Mouse (Mus musculus) liver, embryonic 15.5 days (tissue): ENCODE measurements around the gene Ccna1. TPM values are rescaled to one million over a fixed set of nuclear protein-coding genes. Genes with fewer than 3 reads are reported as not detected.

ENCODE experiments used
- ATAC-seq: fragments of 200-750 bp; cut with Nextera tagmentation; 2 replicates; pipeline ENCODE4 v1.8.0; 2017; ENCODE audit warnings: moderate number of reproducible peaks, mild to moderate bottlenecking, moderate library complexity; ENCODE audit not compliant: insufficient read depth
- H3K27ac ChIP-seq: fragments of 300-500 bp; sonication (generic); replicated peaks from 2 replicates; pipeline ENCODE4 v1.5.1; 2015; ENCODE audit warnings: mild to moderate bottlenecking, inconsistent platforms
- H3K27me3 ChIP-seq: fragments of 300-500 bp; sonication (generic); 2 replicates; pipeline ENCODE4 v1.6.1; 2015; ENCODE audit warnings: mild to moderate bottlenecking, inconsistent platforms
- H3K36me3 ChIP-seq: fragments of 300-500 bp; sonication (generic); replicated peaks from 2 replicates; pipeline ENCODE4 v1.6.1; 2015; ENCODE audit warnings: moderate library complexity, mild to moderate bottlenecking, inconsistent platforms
- H3K4me1 ChIP-seq: fragments of 300-500 bp; sonication (generic); replicated peaks from 2 replicates; pipeline ENCODE4 v1.6.1; 2015; ENCODE audit warnings: inconsistent platforms
- H3K4me2 ChIP-seq: fragments of 300-500 bp; sonication (generic); 2 replicates; pipeline ENCODE4 v1.6.1; 2015; ENCODE audit warnings: moderate library complexity, mild to moderate bottlenecking, inconsistent platforms
- H3K4me3 ChIP-seq: fragments of 300-500 bp; sonication (generic); replicated peaks from 2 replicates; pipeline ENCODE4 v1.5.1; 2015; ENCODE audit warnings: mild to moderate bottlenecking, inconsistent platforms
- H3K9ac ChIP-seq: fragments of 300-500 bp; sonication (generic); 2 replicates; pipeline ENCODE4 v1.6.1; 2015; ENCODE audit warnings: moderate library complexity, mild to moderate bottlenecking, inconsistent platforms
- H3K9me3 ChIP-seq: fragments of 300-500 bp; sonication (generic); replicated peaks from 2 replicates; pipeline ENCODE4 v1.6.1; 2016; ENCODE audit warnings: inconsistent platforms
- WGBS: fragments of 180-500 bp; shearing (Covaris S2); methylation state at CpG from one replicate; pipeline ENCODE4 v1.1.7; 2015; ENCODE audit warnings: mixed read lengths; ENCODE audit not compliant: insufficient replicate concordance; 5-methylcytosine and 5-hydroxymethylcytosine counted together
- polyA plus RNA-seq: library from polyadenylated mRNA; unstranded; fragments of >200 nt; fragmentation: Nextera tagmentation; extraction: Ambion mirVana; gene quantifications from 2 replicates; pipeline ENCODE4 v1.2.1, GENCODE M21; 2015

Gene Ccna1
- polyA plus RNA-seq, 1 experiment from 2014 or later, result 0.56 TPM

DNA sequence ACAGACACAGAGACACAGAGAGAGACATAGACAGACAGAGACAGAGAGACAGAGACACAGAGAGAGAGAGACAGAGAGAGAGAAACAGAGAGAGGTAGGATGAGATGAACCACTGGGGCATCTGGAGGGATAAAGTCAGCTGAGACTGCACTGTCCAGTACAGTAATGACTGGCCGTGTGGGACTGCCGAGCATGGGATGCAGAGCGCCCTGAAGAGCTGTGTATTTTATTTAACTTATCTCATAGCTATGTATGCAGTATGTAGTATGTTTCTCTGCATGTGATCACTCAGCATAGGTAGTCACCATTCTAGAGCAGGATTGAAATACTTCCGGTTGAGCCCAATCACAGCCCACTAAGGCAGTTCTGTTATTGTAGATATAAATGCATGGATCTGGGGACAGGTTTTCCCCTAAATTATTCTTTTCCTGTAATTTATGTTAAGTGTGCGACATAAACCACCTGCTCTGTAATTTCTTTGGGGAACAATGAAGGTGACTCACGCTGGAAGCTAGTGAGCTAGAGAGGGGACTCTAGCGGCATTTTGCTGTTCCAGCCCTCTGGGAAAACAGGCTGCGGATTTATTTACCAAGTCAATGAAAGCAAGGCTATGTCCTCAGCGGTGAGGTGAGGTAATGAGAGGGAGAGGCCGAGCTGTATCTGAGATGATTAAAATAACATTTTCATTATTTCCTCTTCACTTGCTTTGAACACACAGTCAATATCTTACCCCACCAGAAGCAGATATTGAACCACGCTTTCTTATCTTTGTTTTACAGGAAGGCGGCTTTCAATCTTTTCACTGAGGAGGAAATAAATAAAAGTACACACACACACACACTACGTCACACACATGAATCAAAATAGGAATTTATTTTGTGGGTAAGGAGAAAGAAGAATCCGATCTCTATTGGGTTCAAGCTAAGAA, 10.7 kb upstream of the Ccna1 start:
- no peak overlapping the region for H3K9ac ChIP-seq
- no peaks in the 10 kb centered on the region for H3K4me1 ChIP-seq
- H3K27me3 ChIP-seq, result peaks cover 8% of the 10 kb centered on the region
- no peak overlapping the region for H3K4me3 ChIP-seq
- WGBS, result 31% methylated on average over 14 of the region's 14 CpGs
- H3K9me3 ChIP-seq, result no peaks in the 10 kb centered on the region
- H3K27ac ChIP-seq, result no peak overlapping the region
- ATAC-seq, result no peak
- H3K4me2 ChIP-seq, result no peak overlapping the region
- H3K36me3 ChIP-seq, result no peaks in the 10 kb centered on the region

DNA sequence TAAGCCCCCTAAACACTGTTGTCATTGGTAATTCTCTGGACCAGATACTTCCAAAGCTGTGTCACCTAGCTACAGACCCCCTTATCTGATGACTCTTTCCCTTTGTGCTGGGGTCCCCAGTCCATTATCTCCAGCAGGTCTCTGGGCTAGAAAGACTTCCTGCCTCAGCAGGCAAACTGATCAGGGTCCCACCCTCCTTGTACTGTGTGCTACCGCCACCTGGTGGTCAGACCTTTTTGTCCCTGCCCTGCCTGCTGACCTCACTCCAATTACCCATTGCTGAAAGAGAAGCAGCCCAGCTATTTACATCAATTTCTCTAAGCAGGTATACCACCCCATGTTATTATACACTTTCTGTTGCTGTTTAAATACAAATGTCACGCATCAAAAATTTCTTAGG, 9.1 kb upstream of the Ccna1 start:
- no peaks in the 10 kb centered on the region for H3K4me1 ChIP-seq
- H3K4me2 ChIP-seq, result no peak overlapping the region
- no peak overlapping the region for H3K4me3 ChIP-seq
- no peak overlapping the region for H3K27ac ChIP-seq
- peaks cover 8% of the 10 kb centered on the region for H3K27me3 ChIP-seq
- H3K36me3 ChIP-seq, result no peaks in the 10 kb centered on the region
- ATAC-seq, result no peak
- 6% methylated on average over 2 of the region's 2 CpGs for WGBS
- H3K9me3 ChIP-seq, result no peaks in the 10 kb centered on the region
- H3K9ac ChIP-seq, result no peak overlapping the region

DNA sequence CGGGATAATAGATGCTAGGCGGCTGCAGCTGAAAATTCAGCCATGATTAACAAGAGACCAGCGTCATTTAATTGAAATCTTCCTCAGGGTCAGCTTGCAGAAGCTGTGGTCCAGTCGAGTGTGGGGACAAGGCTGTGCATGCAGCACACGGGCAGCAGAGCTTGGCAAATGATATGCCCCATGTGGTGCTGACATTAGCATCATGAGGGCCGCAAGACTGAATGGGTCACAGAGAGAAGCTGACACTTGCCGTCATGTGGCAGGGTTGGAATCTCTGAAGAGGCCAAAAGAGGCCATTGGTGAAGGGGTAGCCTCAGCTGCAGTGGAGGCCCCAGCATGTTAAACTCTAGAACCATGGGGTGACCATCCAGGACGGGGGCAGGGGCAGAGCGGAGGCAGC, 7.4 kb upstream of the Ccna1 start:
- peaks cover 8% of the 10 kb centered on the region for H3K27me3 ChIP-seq
- WGBS, result 62% methylated on average over 9 of the region's 9 CpGs
- no peak overlapping the region for H3K4me2 ChIP-seq
- no peak overlapping the region for H3K27ac ChIP-seq
- H3K4me1 ChIP-seq, result no peaks in the 10 kb centered on the region
- H3K9ac ChIP-seq, result no peak overlapping the region
- H3K36me3 ChIP-seq, result no peaks in the 10 kb centered on the region
- no peak overlapping the region for H3K4me3 ChIP-seq
- ATAC-seq, result no peak
- H3K9me3 ChIP-seq, result no peaks in the 10 kb centered on the region

DNA sequence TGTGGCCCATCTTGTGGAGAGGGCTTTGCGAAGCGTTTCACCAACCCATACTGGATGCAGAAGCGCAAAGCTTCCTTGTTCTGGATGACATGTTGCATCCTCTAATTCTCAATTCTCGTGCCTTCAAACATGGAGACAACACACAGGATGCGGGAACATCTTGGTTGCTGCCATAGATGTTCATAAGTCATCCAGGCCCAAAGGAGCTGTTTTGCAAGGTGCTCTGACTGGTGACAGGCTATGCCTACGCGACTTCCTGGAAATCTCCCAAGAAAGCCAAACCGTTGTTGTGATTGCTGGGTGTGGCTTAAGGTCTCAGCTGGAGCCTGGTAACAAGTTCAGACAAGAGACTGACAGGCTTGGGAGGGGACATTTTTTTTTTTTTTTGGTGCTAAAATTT, 1.1 kb upstream of the Ccna1 start:
- Histone ChIP-seq H3K36me3 (no peaks in the 10 kb centered on the region), H3K4me3 (no peak overlapping the region), H3K27ac (no peak overlapping the region), H3K4me2 (no peak overlapping the region), H3K9me3 (no peaks in the 10 kb centered on the region), H3K4me1 (peaks cover 9% of the 10 kb centered on the region; the same call in 1 of the 2 replicates), H3K27me3 (peaks cover 29% of the 10 kb centered on the region), H3K9ac (no peak overlapping the region)
- no peak for ATAC-seq
- 49% methylated on average over 8 of the region's 8 CpGs for WGBS

DNA sequence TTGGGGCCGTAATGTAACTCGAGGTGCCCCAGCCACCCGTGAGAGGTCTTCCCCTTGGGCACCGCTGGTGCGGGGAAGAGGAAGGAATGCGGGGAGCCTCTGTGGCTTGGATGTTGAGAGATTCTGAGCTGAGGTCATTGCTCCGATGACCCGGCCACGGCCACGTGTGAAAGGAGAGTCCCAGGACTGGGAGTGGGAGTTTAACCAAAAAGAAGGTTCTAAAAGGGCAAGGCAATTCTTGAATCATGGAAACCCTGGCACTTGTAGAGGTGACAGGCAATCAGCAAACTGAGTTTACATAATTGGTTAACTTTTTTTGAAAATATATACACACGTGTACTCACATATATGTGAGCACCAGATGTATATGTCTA, 433 bp upstream of the Ccna1 start:
- Histone ChIP-seq H3K9ac (no peak overlapping the region), H3K4me2 (peak overlapping the region; percentile 68)

DNA sequence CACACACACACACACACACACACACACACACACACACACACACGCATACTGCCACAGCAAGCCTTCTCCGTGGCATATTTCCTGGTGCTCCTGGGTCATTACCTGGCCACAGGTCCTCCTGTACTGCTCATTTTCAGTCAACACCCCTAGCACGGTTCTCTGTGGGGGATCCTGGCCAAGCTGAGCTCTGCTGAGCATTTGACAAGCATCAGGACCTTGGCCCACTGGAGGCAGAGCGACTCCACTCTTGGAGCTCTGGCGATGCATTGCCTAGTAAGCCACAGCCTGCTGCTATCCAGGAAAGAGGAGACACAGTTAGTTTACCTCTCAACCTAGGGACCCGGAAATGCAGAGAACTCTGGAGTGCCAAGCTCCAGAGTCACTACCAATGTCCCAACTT, 1.1 kb downstream of the Ccna1 start:
- Histone ChIP-seq H3K36me3 (no peaks in the 10 kb centered on the region), H3K4me3 (no peak overlapping the region), H3K27ac (no peak overlapping the region), H3K9ac (no peak overlapping the region), H3K9me3 (no peaks in the 10 kb centered on the region), H3K27me3 (peaks cover 29% of the 10 kb centered on the region), H3K4me2 (no peak overlapping the region), H3K4me1 (peaks cover 9% of the 10 kb centered on the region; the same call in 1 of the 2 replicates)
- ATAC-seq, result no peak
- 39% methylated on average over 6 of the region's 6 CpGs for WGBS

More for the DNA sequence above, 433 bp upstream of the Ccna1 start:
- H3K4me1 ChIP-seq, result peaks cover 9% of the 10 kb centered on the region; the same call in 1 of the 2 replicates
- ATAC-seq, result no peak
- H3K4me3 ChIP-seq, result peak overlapping the region; percentile 44
- H3K36me3 ChIP-seq, result no peaks in the 10 kb centered on the region
- peaks cover 29% of the 10 kb centered on the region for H3K27me3 ChIP-seq
- no peaks in the 10 kb centered on the region for H3K9me3 ChIP-seq
- no peak overlapping the region for H3K27ac ChIP-seq
- 9% methylated on average over 11 of the region's 11 CpGs for WGBS

DNA sequence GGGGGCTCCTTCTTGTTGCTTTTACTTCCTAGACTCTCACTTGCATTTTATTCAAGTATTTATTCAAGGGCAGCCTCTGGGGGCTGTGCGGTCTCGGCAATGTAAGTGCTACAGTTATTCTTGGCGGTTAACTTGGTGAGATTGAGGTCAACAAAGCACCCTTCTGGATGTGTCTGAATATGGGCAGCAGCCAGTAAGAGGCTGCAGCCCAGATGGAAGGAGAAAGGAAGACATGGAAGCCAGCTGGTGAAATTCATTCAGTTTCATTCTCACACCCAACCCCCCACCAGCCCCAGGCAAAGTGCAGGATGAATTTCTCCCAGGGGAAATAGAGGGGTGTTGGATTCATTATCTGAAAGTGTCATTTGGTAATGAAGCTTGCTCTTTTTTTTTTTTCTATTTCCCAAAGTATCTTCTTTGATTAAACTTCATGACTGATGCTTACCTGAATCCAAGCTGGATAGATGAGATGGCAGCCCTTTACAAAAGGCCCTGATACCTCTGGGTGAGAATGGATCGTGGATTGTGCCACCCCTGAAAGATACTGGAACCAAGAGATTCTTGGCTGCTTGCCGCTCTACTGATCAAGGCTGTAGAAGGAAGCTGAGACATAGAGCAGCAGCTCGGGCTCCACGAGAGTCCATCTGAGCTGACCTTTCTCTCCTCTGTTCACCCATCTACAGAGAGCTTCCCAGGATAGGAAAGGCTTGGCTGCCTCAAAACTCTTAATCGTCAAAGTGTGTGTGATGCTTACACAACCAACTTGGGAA, 10.5 kb downstream of the Ccna1 start:
- ATAC-seq, result no peak
- WGBS, result 64% methylated on average over 8 of the region's 8 CpGs
- H3K9ac ChIP-seq, result no peak overlapping the region
- no peaks in the 10 kb centered on the region for H3K36me3 ChIP-seq
- no peaks in the 10 kb centered on the region for H3K4me1 ChIP-seq
- H3K27me3 ChIP-seq, result no peaks in the 10 kb centered on the region
- no peaks in the 10 kb centered on the region for H3K9me3 ChIP-seq
- no peak overlapping the region for H3K27ac ChIP-seq
- H3K4me2 ChIP-seq, result no peak overlapping the region
- H3K4me3 ChIP-seq, result no peak overlapping the region

DNA sequence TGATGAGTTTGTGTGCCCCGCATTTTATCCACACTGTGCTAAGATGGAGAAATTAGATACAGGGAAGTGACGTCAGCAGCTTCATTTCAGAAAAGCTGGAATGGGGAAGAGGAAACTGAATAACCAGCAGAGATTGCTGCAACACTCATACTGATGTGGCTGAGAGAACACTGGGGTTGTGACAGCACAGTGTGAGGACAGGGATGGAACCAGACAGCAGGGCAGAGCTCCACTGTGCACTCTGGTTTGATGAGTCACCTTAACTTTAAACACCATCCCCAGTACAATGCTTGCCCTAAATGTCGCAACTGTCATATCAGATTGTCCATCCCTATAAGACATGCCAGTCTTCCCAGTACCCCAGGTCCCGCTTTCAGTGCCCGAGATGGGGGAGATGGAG, 17.7 kb downstream of the Ccna1 start:
- Histone ChIP-seq H3K9me3 (no peaks in the 10 kb centered on the region), H3K27ac (no peak overlapping the region), H3K9ac (no peak overlapping the region), H3K4me1 (no peaks in the 10 kb centered on the region), H3K27me3 (no peaks in the 10 kb centered on the region), H3K4me3 (no peak overlapping the region), H3K4me2 (no peak overlapping the region), H3K36me3 (no peaks in the 10 kb centered on the region)
- no peak for ATAC-seq
- WGBS, result 60% methylated on average over 5 of the region's 5 CpGs

DNA sequence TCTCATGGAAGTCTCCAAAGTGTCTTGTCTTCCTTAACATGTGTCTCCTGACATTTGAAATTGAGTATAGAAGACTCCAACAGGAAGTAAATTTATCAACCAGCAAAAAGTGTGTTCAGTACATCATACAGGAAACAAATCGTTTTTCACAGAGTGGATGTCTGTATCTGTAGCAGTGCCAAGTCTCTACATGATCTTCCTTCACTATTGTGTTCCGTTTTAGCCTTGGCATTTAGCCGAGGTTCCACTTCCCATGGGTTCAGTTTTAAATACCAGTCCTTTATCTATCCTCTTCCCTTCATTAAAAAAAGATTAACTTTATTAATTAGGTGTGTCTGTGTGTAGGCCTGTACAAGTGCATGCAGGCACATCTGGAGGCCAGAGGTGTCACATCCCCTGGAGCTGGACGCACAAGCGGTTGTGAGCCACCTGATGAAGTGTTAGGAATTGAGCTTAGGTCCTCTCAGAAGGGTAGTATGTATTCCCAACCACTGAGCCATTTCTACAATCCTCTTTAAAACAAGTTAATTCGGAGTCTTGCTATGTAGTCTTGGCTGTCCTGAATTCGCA, 27.9 kb downstream of the Ccna1 start:
- no peak for ATAC-seq
- Histone ChIP-seq H3K27me3 (no peaks in the 10 kb centered on the region), H3K36me3 (no peaks in the 10 kb centered on the region), H3K4me2 (no peak overlapping the region), H3K4me3 (no peak overlapping the region), H3K27ac (no peak overlapping the region), H3K9me3 (no peaks in the 10 kb centered on the region), H3K9ac (no peak overlapping the region), H3K4me1 (no peaks in the 10 kb centered on the region)
- WGBS, result 56% methylated on average over 7 of the region's 7 CpGs

DNA sequence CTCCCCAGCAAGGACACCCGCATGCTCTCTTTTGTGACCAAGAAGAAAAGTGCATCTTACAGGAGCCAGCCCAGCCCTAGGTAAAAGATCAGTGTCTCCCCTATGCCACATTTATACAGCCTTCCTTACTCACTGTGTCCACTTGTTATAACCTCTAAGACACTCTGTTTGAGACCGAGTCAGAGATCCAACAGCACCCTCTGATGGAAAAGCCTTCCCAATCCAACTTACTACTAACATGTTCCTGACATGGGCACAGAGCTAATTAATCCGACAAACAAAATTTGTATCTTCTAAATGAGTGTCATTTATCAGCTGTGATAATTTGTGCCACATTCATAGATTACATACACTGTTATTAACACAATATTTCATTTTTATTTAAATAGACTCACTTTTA, 29.8 kb downstream of the Ccna1 start:
- no peak for ATAC-seq
- H3K27ac ChIP-seq, result no peak overlapping the region
- no peaks in the 10 kb centered on the region for H3K36me3 ChIP-seq
- H3K9me3 ChIP-seq, result no peaks in the 10 kb centered on the region
- WGBS, result 67% methylated on average over 3 of the region's 3 CpGs
- no peak overlapping the region for H3K4me3 ChIP-seq
- H3K9ac ChIP-seq, result no peak overlapping the region
- H3K27me3 ChIP-seq, result no peaks in the 10 kb centered on the region
- H3K4me2 ChIP-seq, result no peak overlapping the region
- H3K4me1 ChIP-seq, result no peaks in the 10 kb centered on the region

DNA sequence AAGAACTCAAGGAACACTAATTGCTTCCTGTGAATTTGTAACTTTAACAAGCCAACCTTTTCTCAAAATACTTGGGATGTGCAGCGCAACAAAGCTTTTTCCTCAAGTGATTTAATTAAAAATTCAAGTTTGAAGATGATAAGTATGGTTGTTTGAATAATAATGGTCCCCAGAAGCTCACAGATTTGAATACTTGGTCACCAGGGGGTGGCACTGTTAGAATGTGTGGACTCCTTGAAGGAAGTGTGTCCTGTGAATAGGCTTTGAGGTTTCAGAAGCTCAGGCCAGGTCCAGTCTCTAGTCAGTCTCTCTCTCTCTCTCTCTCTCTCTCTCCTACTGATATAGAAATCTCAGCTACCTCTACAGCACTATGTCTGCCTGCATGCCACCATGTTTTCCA, 32.0 kb downstream of the Ccna1 start:
- Histone ChIP-seq H3K27ac (no peak overlapping the region), H3K9ac (no peak overlapping the region), H3K36me3 (no peaks in the 10 kb centered on the region), H3K4me1 (no peaks in the 10 kb centered on the region), H3K27me3 (no peaks in the 10 kb centered on the region), H3K9me3 (no peaks in the 10 kb centered on the region), H3K4me2 (no peak overlapping the region), H3K4me3 (no peak overlapping the region)
- ATAC-seq, result no peak
- 74% methylated on average over 1 of the region's 1 CpGs for WGBS
